Mouse (Mus musculus) cortical plate, adult 2 months (tissue): ENCODE data around the gene Fsd2.

ENCODE experiments used
- CTCF ChIP-seq: fragments of 200-500 bp; IDR thresholded peaks from 2 replicates; pipeline ENCODE4 v1.5.1; 2011; ENCODE audit warnings: mild to moderate bottlenecking, control low read depth, low read length; ENCODE audit not compliant: insufficient read depth; ENCODE audit errors: extremely low read depth
- POLR2A ChIP-seq: fragments of 200-500 bp; IDR thresholded peaks from 2 replicates; pipeline ENCODE4 v1.6.1; 2011; ENCODE audit warnings: mild to moderate bottlenecking, low read length, control low read depth; ENCODE audit not compliant: insufficient read depth; ENCODE audit errors: extremely low read depth

GRCm38 (mm10) chr7:81567396-81567795 is 652 bp upstream of the Fsd2 start:
- no peak for TF ChIP-seq POLR2A
- TF ChIP-seq CTCF: no peak
